Mouse (Mus musculus) thymus, adult 2 months (tissue): Measurements from ENCODE around the gene Mr1. TPM values are rescaled to one million over a fixed set of nuclear protein-coding genes. Genes with fewer than 3 reads are reported as not detected.
A peak's percentile ranks its signal among the peaks of the same experiment; 100 is the strongest.

Source experiments
- DNase-seq: peaks from one replicate; pipeline ENCODE4 v3.0.0; 2021
- H3K27ac ChIP-seq: fragments of 200-500 bp; 2 replicates; pipeline ENCODE4 v1.5.1; 2012; ENCODE audit warnings: low read length, control low read depth; ENCODE audit not compliant: control insufficient read depth, insufficient read depth
- H3K27me3 ChIP-seq: fragments of 200-500 bp; 2 replicates; pipeline ENCODE4 v1.6.1; 2012; ENCODE audit warnings: mild to moderate bottlenecking, low read length, moderate library complexity, mixed read lengths; ENCODE audit not compliant: control insufficient read depth, insufficient read depth
- H3K36me3 ChIP-seq: fragments of 200-500 bp; 2 replicates; pipeline ENCODE4 v1.6.1; 2012; ENCODE audit warnings: mild to moderate bottlenecking, low read length, moderate library complexity; ENCODE audit not compliant: control insufficient read depth, insufficient read depth
- H3K4me1 ChIP-seq: fragments of 200-500 bp; replicated peaks from 2 replicates; pipeline ENCODE4 v1.6.1; 2012; ENCODE audit warnings: low read length; ENCODE audit not compliant: control insufficient read depth, insufficient read depth
- H3K4me3 ChIP-seq: fragments of 200-500 bp; 2 replicates; pipeline ENCODE4 v1.5.1; 2012; ENCODE audit warnings: mild to moderate bottlenecking, low read length, control low read depth, moderate library complexity; ENCODE audit not compliant: control insufficient read depth, insufficient read depth
- CTCF ChIP-seq: fragments of 200-500 bp; IDR thresholded peaks from 2 replicates; pipeline ENCODE4 v1.5.1; 2012; ENCODE audit warnings: mild to moderate bottlenecking, control low read depth, low read length, moderate library complexity, borderline replicate concordance; ENCODE audit not compliant: control insufficient read depth, poor library complexity, insufficient read depth; ENCODE audit errors: extremely low read depth
- POLR2A ChIP-seq: fragments of 200-500 bp; IDR thresholded peaks from 2 replicates; pipeline ENCODE4 v1.6.1; 2012; ENCODE audit warnings: mild to moderate bottlenecking, low read length, control low read depth, moderate library complexity; ENCODE audit not compliant: control insufficient read depth, poor library complexity, insufficient read depth; ENCODE audit errors: extremely low read depth
- WGBS: fragments of 180-500 bp; shearing (Covaris S2); methylation state at CpG from one replicate; pipeline ENCODE4 v1.1.7; 2018; 5-methylcytosine and 5-hydroxymethylcytosine counted together
- polyA plus RNA-seq: library from polyadenylated mRNA; depleted of rRNA; stranded (reverse); fragments of >200 nt; gene quantifications from 2 replicates; pipeline ENCODE4 v1.2.3, GENCODE M21; 2012

Gene Mr1
- polyA plus RNA-seq, 1 experiment, result 37.9 TPM

- Histone ChIP-seq H3K4me3 (no peak overlapping the region), H3K27me3 (no peaks in the 10 kb centered on the region), H3K36me3 (no peaks in the 10 kb centered on the region), H3K27ac (no peak overlapping the region), H3K4me1 (0 out of 2 replicates have a peak, but pooled peaks cover 2% of the 10 kb centered on the region)
- 62% methylated on average over 5 of the region's 5 CpGs for WGBS
- no peak for DNase-seq
- no peak for TF ChIP-seq POLR2A
Observed at GRCm38 (mm10) chr1:155107843-155108242, 38.8 kb downstream of the Mr1 start.

- DNase-seq, result no peak
- H3K4me3 ChIP-seq, result no peak overlapping the region
- WGBS, result 86% methylated on average over 1 of the region's 1 CpGs
- no peaks in the 10 kb centered on the region for H3K36me3 ChIP-seq
- H3K27me3 ChIP-seq, result no peaks in the 10 kb centered on the region
- TF ChIP-seq POLR2A, result no peak
- no peak for TF ChIP-seq CTCF
- no peak overlapping the region for H3K27ac ChIP-seq
- H3K4me1 ChIP-seq, result 0 out of 2 replicates have a peak, but pooled peaks cover 2% of the 10 kb centered on the region
Observed at GRCm38 (mm10) chr1:155106310-155106709, 40.3 kb downstream of the Mr1 start.

GRCm38 (mm10) chr1:155103991-155104390, 42.6 kb downstream of the Mr1 start:
- H3K27ac ChIP-seq, result no peak overlapping the region
- WGBS, result 93% methylated on average over 5 of the region's 5 CpGs
- no peaks in the 10 kb centered on the region for H3K4me1 ChIP-seq
- no peak overlapping the region for H3K4me3 ChIP-seq
- TF ChIP-seq POLR2A (no peak), CTCF (no peak)
- H3K36me3 ChIP-seq, result no peaks in the 10 kb centered on the region
- no peak for DNase-seq
- no peaks in the 10 kb centered on the region for H3K27me3 ChIP-seq

GRCm38 (mm10) chr1:155102631-155103030, 44.0 kb downstream of the Mr1 start:
- H3K36me3 ChIP-seq, result no peaks in the 10 kb centered on the region
- TF ChIP-seq POLR2A, result no peak
- TF ChIP-seq CTCF, result no peak
- WGBS, result 93% methylated on average over 4 of the region's 4 CpGs

GRCm38 (mm10) chr1:155099280-155099848, 47.2 kb downstream of the Mr1 start, which contains the start of gene Ier5:
Gene Ier5, minus strand, starts transcription at chr1:155099636.
- no peaks in the 10 kb centered on the region for H3K36me3 ChIP-seq
- no peaks in the 10 kb centered on the region for H3K27me3 ChIP-seq
- TF ChIP-seq POLR2A, result peak; percentile 99
- no peak for TF ChIP-seq CTCF
- H3K4me1 ChIP-seq, result peaks cover 3% of the 10 kb centered on the region
- peak; percentile 96 for DNase-seq
- H3K4me3 ChIP-seq, result peak within 1 kb of the TSS; percentile 76
- WGBS, result under 1% methylated on average over 40 of the region's 40 CpGs
- peak within 1 kb of the TSS; percentile 77 for H3K27ac ChIP-seq

More at GRCm38 (mm10) chr1:155102631-155103030, 44.0 kb downstream of the Mr1 start:
- no peak overlapping the region for H3K4me3 ChIP-seq
- no peak for DNase-seq
- H3K27ac ChIP-seq, result no peak overlapping the region
- no peaks in the 10 kb centered on the region for H3K4me1 ChIP-seq
- no peaks in the 10 kb centered on the region for H3K27me3 ChIP-seq

GRCm38 (mm10) chr1:155098486-155099279, 47.9 kb downstream of the Mr1 start:
- Histone ChIP-seq H3K27ac (peak overlapping the region; percentile 77), H3K4me3 (peak overlapping the region; percentile 76), H3K4me1 (peaks cover 3% of the 10 kb centered on the region), H3K36me3 (no peaks in the 10 kb centered on the region), H3K27me3 (no peaks in the 10 kb centered on the region)
- TF ChIP-seq POLR2A (no peak), CTCF (no peak)
- peak; percentile 68 for DNase-seq
- WGBS, result under 1% methylated on average over 89 of the region's 93 CpGs

GRCm38 (mm10) chr1:155097931-155098485, 48.6 kb downstream of the Mr1 start:
- TF ChIP-seq POLR2A, result no peak
- TF ChIP-seq CTCF, result no peak
- DNase-seq, result peak; percentile 76
- WGBS, result under 1% methylated on average over 33 of the region's 33 CpGs
- no peaks in the 10 kb centered on the region for H3K36me3 ChIP-seq
- peaks cover 10% of the 10 kb centered on the region for H3K4me1 ChIP-seq
- H3K27me3 ChIP-seq, result no peaks in the 10 kb centered on the region
- H3K4me3 ChIP-seq, result peak overlapping the region; percentile 76
- H3K27ac ChIP-seq, result peak overlapping the region; percentile 77
